Mouse (Mus musculus) left cerebral cortex, adult 8-10 months (tissue): ENCODE data around the gene Duoxa2. TPM values are rescaled to one million over a fixed set of nuclear protein-coding genes. Genes with fewer than 3 reads are reported as not detected.
A peak's percentile ranks its signal among the peaks of the same experiment; 100 is the strongest.
"Not testable (repeated sequence)": the region's sequence is repeated elsewhere in the genome, so short reads cannot be mapped to it uniquely, and the experiment has no call there.

Experiments
- DNase-seq, 2 experiments: peaks; one replicate each; pipeline ENCODE4 v3.0.0; 2022; ENCODE audit warnings: low spot score in 2 of 2
- total RNA-seq, 4 experiments: library from RNA; stranded (reverse); gene quantifications; 2 replicates each; pipeline ENCODE4 v1.2.4; 2022

Gene Duoxa2
- total RNA-seq, 4 experiments from 2014 or later, result not detected

GRCm38 (mm10) chr2:122306184-122306583, 7.5 kb downstream of the Duoxa2 start:
- no peak for DNase-seq

GRCm38 (mm10) chr2:122309647-122310046, 10.9 kb downstream of the Duoxa2 start:
- no peak for DNase-seq

GRCm38 (mm10) chr2:122311561-122311960, 12.9 kb downstream of the Duoxa2 start:
- no peak for DNase-seq

- peak in 1 of 2 experiments; percentile 45 for DNase-seq
Observed at GRCm38 (mm10) chr2:122312722-122313417, 14.2 kb downstream of the Duoxa2 start.

- no peak for DNase-seq
Observed at GRCm38 (mm10) chr2:122313536-122313935, 14.8 kb downstream of the Duoxa2 start, which contains the start of gene Duoxa1. Duoxa1 (minus strand) TSS chr2:122313730.

GRCm38 (mm10) chr2:122315372-122315771, 16.7 kb downstream of the Duoxa2 start, which contains the start of gene Duox1:
Duox1 (plus strand) TSS chr2:122315672.
- DNase-seq, result no peak

- DNase-seq, result no peak
Observed at GRCm38 (mm10) chr2:122317384-122317783, 18.7 kb downstream of the Duoxa2 start.

- DNase-seq, result no peak
Observed at GRCm38 (mm10) chr2:122323960-122324359, 25.3 kb downstream of the Duoxa2 start.

GRCm38 (mm10) chr2:122324586-122324985, 25.9 kb downstream of the Duoxa2 start:
- DNase-seq, result no peak

GRCm38 (mm10) chr2:122325361-122325760, 26.7 kb downstream of the Duoxa2 start:
- DNase-seq, result no peak

- no peak for DNase-seq
Observed at GRCm38 (mm10) chr2:122327986-122328385, 29.3 kb downstream of the Duoxa2 start.

- DNase-seq, result not testable (repeated sequence)
Observed at GRCm38 (mm10) chr2:122330317-122330716, 31.6 kb downstream of the Duoxa2 start.

GRCm38 (mm10) chr2:122332222-122332621, 33.5 kb downstream of the Duoxa2 start:
- DNase-seq, result no peak

GRCm38 (mm10) chr2:122334170-122334569, 35.5 kb downstream of the Duoxa2 start:
- no peak for DNase-seq

- DNase-seq, result no peak
Observed at GRCm38 (mm10) chr2:122337291-122337690, 38.6 kb downstream of the Duoxa2 start.

GRCm38 (mm10) chr2:122345106-122345893, 46.6 kb downstream of the Duoxa2 start:
- DNase-seq, result no peak

- DNase-seq, result not testable (repeated sequence)
Observed at GRCm38 (mm10) chr2:122346164-122346563, 47.5 kb downstream of the Duoxa2 start.

GRCm38 (mm10) chr2:122347257-122347656, 48.6 kb downstream of the Duoxa2 start:
- DNase-seq, result no peak

GRCm38 (mm10) chr2:122348531-122349131, 49.9 kb downstream of the Duoxa2 start:
- peak; percentile 77 to 86 for DNase-seq

GRCm38 (mm10) chr2:122349136-122349785, 50.6 kb downstream of the Duoxa2 start:
- peak in 1 of 2 experiments; percentile 46 for DNase-seq

- peak; percentile 52 to 79 for DNase-seq
Observed at GRCm38 (mm10) chr2:122351156-122351930, 52.6 kb downstream of the Duoxa2 start.
